Mouse (Mus musculus) CH12.LX (cell line): ENCODE results near the gene Ssb. TPM values are rescaled to one million over a fixed set of nuclear protein-coding genes. Genes with fewer than 3 reads are reported as not detected.

ENCODE experiments used
- DNase-seq: peaks from one replicate; pipeline ENCODE4 v3.0.0-alpha.2; 2013; ENCODE audit errors: extremely low read depth
- H3K27ac ChIP-seq: 2 replicates; pipeline ENCODE4 v1.5.1; 2012; ENCODE audit warnings: low read depth, mild to moderate bottlenecking, control low read depth, moderate library complexity; ENCODE audit not compliant: insufficient read depth
- H3K27me3 ChIP-seq: replicated peaks from 2 replicates; pipeline ENCODE3; 2012; ENCODE audit warnings: inconsistent platforms
- H3K36me3 ChIP-seq, 2 experiments: replicated peaks in 1 of 2; 2 replicates each; pipeline versions ENCODE3 to v1.6.1; 2012; ENCODE audit warnings: inconsistent platforms in 1 of 2, low read length in 1 of 2, mild to moderate bottlenecking in 1 of 2, mixed read lengths in 1 of 2, moderate library complexity in 1 of 2; ENCODE audit not compliant: control insufficient read depth in 1 of 2, insufficient read depth in 1 of 2
- H3K4me1 ChIP-seq, 2 experiments: 2 replicates each; pipeline ENCODE4 v1.6.1; 2012; ENCODE audit warnings: inconsistent platforms in 1 of 2, moderate library complexity in 1 of 2; ENCODE audit not compliant: insufficient read depth in 2 of 2, control insufficient read depth in 1 of 2
- H3K4me2 ChIP-seq: 2 replicates; pipeline ENCODE4 v1.6.1; 2012; ENCODE audit warnings: low read depth, mild to moderate bottlenecking, control low read depth; ENCODE audit not compliant: poor library complexity, insufficient read depth, severe bottlenecking
- H3K4me3 ChIP-seq, 3 experiments: fragments of 150-350 bp in 1 of 3; sonication (generic) in 1 of 3; replicated peaks in 1 of 3; 2 replicates each; pipeline versions ENCODE3 to v1.5.1; 2011 to 2012; ENCODE audit warnings: low read depth in 2 of 3, low read length in 2 of 3, mild to moderate bottlenecking in 2 of 3, moderate library complexity in 2 of 3, control low read depth in 1 of 3, improper control_type of control experiment in 1 of 3, inconsistent platforms in 1 of 3, mixed read lengths in 1 of 3; ENCODE audit not compliant: poor library complexity in 1 of 3
- H3K79me2 ChIP-seq: replicated peaks from 2 replicates; pipeline ENCODE4 v1.6.1; 2012; ENCODE audit warnings: mild to moderate bottlenecking, moderate library complexity; ENCODE audit not compliant: control insufficient read depth, poor library complexity, insufficient read depth, severe bottlenecking; ENCODE audit errors: extremely low read depth
- H3K9ac ChIP-seq: 2 replicates; pipeline ENCODE4 v1.6.1; 2012; ENCODE audit warnings: low read depth, mild to moderate bottlenecking, control low read depth, moderate library complexity; ENCODE audit not compliant: insufficient read depth
- H3K9me3 ChIP-seq: replicated peaks from 2 replicates; pipeline ENCODE3; 2012; ENCODE audit warnings: low read length, inconsistent platforms, mixed read lengths
- CHD1 ChIP-seq: IDR thresholded peaks from 2 replicates; pipeline ENCODE4 v1.6.1; 2012; ENCODE audit warnings: low read depth, low read length, improper control_type of control experiment, inconsistent platforms
- CTCF ChIP-seq, 2 experiments: IDR thresholded peaks in 1 of 2; conservative IDR thresholded peaks in 1 of 2; 2 replicates each; pipeline ENCODE4 v1.5.1; 2011 to 2012; ENCODE audit warnings: low read depth in 2 of 2, low read length in 2 of 2, improper control_type of control experiment in 1 of 2, inconsistent platforms in 1 of 2, mild to moderate bottlenecking in 1 of 2, moderate library complexity in 1 of 2
- IRF4 ChIP-seq: IDR thresholded peaks from 2 replicates; pipeline ENCODE4 v1.6.1; 2014; ENCODE audit warnings: low read depth, mild to moderate bottlenecking, inconsistent platforms, low read length, improper control_type of control experiment
- JUND ChIP-seq: conservative IDR thresholded peaks from 2 replicates; pipeline ENCODE4 v1.6.1; 2011; ENCODE audit warnings: low read depth, low read length, improper control_type of control experiment
- NRF1 ChIP-seq: IDR thresholded peaks from 2 replicates; pipeline ENCODE4 v1.6.1; 2014; ENCODE audit warnings: low read depth, mild to moderate bottlenecking, inconsistent platforms, low read length, improper control_type of control experiment, moderate library complexity
- RAD21 ChIP-seq: IDR thresholded peaks from 2 replicates; pipeline ENCODE4 v1.6.1; 2011; ENCODE audit warnings: low read depth, mild to moderate bottlenecking, low read length, improper control_type of control experiment, moderate library complexity
- SIN3A ChIP-seq: IDR thresholded peaks from 2 replicates; pipeline ENCODE4 v1.6.1; 2012; ENCODE audit warnings: low read length, improper control_type of control experiment, inconsistent platforms
- TBP ChIP-seq: conservative IDR thresholded peaks from 2 replicates; pipeline ENCODE4 v1.6.1; 2011; ENCODE audit warnings: low read depth, low read length, improper control_type of control experiment
- TCF12 ChIP-seq: IDR thresholded peaks from 2 replicates; pipeline ENCODE4 v1.6.1; 2014; ENCODE audit warnings: low read depth, mild to moderate bottlenecking, inconsistent platforms, low read length, improper control_type of control experiment
- USF2 ChIP-seq: conservative IDR thresholded peaks from 2 replicates; pipeline ENCODE4 v1.6.1; 2011; ENCODE audit warnings: low read depth, low read length, improper control_type of control experiment
- ZMIZ1 ChIP-seq: IDR thresholded peaks from 2 replicates; pipeline ENCODE4 v1.6.1; 2012; ENCODE audit warnings: low read depth, mild to moderate bottlenecking, inconsistent platforms, low read length, improper control_type of control experiment
- ZNF384 ChIP-seq: IDR thresholded peaks from 2 replicates; pipeline ENCODE4 v1.6.1; 2012; ENCODE audit warnings: low read depth, low read length, improper control_type of control experiment, inconsistent platforms
- dilution Hi-C: fragments of 300-500 bp; cut with MboI; formaldehyde crosslinking; loops from 2 replicates; pipeline ENCODE4 v1.14.3; 2020; ENCODE audit warnings: low sequenced_read_pairs; ENCODE audit not compliant: extremely low pct_unique_long_range_greater_than_20kb, extremely low pct_ligation_motif_present
- in situ Hi-C: fragments of 300-500 bp; cut with MboI; formaldehyde crosslinking; loops from 3 replicates; pipeline ENCODE4 v1.14.3; 2019; ENCODE audit warnings: low sequenced_read_pairs, low pct_ligation_motif_present, low pct_unique_long_range_greater_than_20kb, mixed read lengths
- polyA plus RNA-seq: library from polyadenylated mRNA; unstranded; fragments of >175 nt; gene quantifications from 2 replicates; pipeline ENCODE4 v1.2.1, GENCODE M21; 2012; ENCODE audit warnings: low read depth; ENCODE audit not compliant: insufficient read length
- total RNA-seq, 2 experiments: library from RNA; depleted of rRNA; stranded (reverse); fragments of 300-350 nt in 1 of 2; fragments of >200 nt in 1 of 2; gene quantifications; 2 replicates each; pipeline ENCODE4 v1.2.3; 2012 to 2014

Gene Ssb
- total and polyA plus RNA-seq, 3 experiments = 124 to 410 (median 281) TPM

DNA sequence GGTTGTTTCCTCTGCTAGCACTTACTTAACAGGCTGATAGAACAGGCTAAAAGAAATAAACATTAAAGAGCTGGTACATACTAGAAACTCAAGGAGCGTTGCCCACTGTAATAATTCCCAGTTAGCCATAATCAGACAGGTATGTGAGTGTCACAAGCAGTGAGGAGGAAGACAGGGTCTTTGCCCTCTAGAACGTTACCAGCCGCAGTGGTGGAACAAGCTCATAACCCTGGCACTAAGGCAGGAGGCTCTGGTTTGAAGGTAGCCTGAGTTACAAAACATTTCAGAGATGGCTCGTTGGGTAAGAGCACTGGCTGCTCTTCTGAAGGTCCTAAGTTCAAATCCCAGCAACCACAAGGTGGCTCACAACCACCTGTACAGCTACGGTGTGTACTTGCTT is 32.5 kb downstream of the Ssb start:
- Histone ChIP-seq H3K9ac (no peak overlapping the region), H3K27ac (no peak overlapping the region), H3K4me1 (peaks cover 0 to 9% of the 10 kb centered on the region in 2 experiments; a peak in 2 of 4 replicates), H3K36me3 (no peaks in the 10 kb centered on the region), H3K27me3 (no peaks in the 10 kb centered on the region), H3K79me2 (peaks cover 17% of the 10 kb centered on the region), H3K4me3 (no peak overlapping the region), H3K4me2 (no peak overlapping the region), H3K9me3 (no peaks in the 10 kb centered on the region)
- TF ChIP-seq NRF1 (no peak), CTCF (conservative IDR thresholded peaks at IDR 0.05 in 1 of 2, IDR thresholded peaks at IDR 0.05 in 1 of 2; ENCODE audit: low read depth in 2 of 2, low read length in 2 of 2) (no peak), TBP (no peak), CHD1 (no peak), USF2 (no peak), TCF12 (no peak)
- dilution Hi-C loops = no loop called here
- DNase-seq = no peak
- in situ Hi-C loops = no loop called here

DNA sequence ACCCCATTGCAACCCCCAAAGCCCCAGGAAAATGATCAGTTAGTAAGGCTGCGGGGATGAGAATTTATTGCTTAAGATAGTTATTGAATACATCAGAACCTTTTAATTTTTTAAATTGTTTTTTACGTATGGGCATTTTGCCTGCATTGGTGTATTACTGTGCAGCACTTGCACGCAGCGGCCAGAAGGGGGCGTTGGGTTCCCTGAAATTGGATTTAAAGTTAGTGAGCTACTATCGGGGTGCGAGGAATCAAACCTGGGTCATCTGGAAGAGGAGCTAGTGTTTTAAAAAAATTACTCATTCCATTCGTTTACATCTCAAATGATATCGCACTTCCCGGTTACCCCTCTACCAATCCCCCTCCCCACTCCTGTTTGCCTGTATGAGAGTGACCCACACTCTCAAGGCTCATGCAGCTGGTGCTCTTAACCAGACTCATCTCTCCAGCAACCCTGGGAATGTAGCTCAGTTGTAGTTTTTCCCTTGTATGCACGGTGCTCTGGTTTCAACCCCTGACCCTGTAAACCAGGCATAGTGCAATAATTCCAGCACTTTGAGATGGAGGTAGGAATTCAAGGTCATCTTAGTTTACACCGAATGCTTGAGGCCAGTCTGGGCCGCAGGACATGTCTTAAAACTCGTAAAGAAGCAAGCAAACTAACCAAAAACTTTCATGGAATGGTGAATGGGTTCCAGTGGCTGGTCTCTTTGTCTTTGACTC is 34.3 kb downstream of the Ssb start:
- H3K9ac ChIP-seq = no peak overlapping the region
- TF ChIP-seq ZNF384 (no peak), CTCF (conservative IDR thresholded peaks at IDR 0.05 in 1 of 2, IDR thresholded peaks at IDR 0.05 in 1 of 2; ENCODE audit: low read depth in 2 of 2, low read length in 2 of 2) (peak; percentile 59 to 62), RAD21 (peak; percentile 9)
- TF ChIP-seq, all 38 proteins: peak for 2
- Histone ChIP-seq H3K4me2 (no peak overlapping the region), H3K36me3 (peaks cover 0 to 5% of the 10 kb centered on the region in 2 experiments), H3K9me3 (no peaks in the 10 kb centered on the region), H3K4me3 (no peak overlapping the region), H3K79me2 (peaks cover 34% of the 10 kb centered on the region), H3K27ac (no peak overlapping the region), H3K27me3 (no peaks in the 10 kb centered on the region), H3K4me1 (peaks cover 0 to 21% of the 10 kb centered on the region in 2 experiments; a peak in 2 of 4 replicates)
- in situ Hi-C loops (no loop called here), dilution Hi-C loops (no loop called here)
- peak; percentile 22 for DNase-seq

DNA sequence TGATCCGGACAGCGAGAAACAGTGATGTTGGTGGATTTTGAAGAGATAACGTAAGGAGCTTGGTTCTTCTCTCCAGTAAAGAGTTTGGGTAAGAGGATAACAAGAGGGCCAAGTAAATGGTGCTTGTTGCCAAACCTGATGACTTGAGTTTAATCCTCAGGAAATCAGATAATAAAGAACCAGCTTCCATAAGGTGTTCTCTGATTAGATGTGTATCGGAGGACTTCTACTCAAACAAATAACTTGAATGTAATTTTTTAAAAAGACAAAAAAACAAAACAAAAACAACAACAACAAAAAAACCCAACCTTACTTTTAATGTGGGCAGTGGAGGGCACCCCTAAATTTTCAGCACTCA is 34.8 kb downstream of the Ssb start:
- no peak overlapping the region for H3K9ac ChIP-seq
- in situ Hi-C loops (no loop called here), dilution Hi-C loops (no loop called here)
- DNase-seq = no peak
- H3K27ac ChIP-seq = no peak overlapping the region
- TF ChIP-seq IRF4 (no peak), JUND (no peak), ZMIZ1 (no peak), SIN3A (no peak)
- peaks cover 39% of the 10 kb centered on the region for H3K79me2 ChIP-seq
- H3K27me3 ChIP-seq = no peaks in the 10 kb centered on the region
- no peak overlapping the region for H3K4me3 ChIP-seq
- H3K36me3 ChIP-seq = peaks cover 0 to 9% of the 10 kb centered on the region in 2 experiments
- no peak overlapping the region for H3K4me2 ChIP-seq
- H3K9me3 ChIP-seq = no peaks in the 10 kb centered on the region
- H3K4me1 ChIP-seq = peaks cover 0 to 18% of the 10 kb centered on the region in 2 experiments; a peak in 2 of 4 replicates
